Mouse (Mus musculus): ENCODE measurements around the gene 3110001I22Rik. TPM values are rescaled to one million over a fixed set of nuclear protein-coding genes. Genes with fewer than 3 reads are reported as not detected.

Gene 3110001I22Rik
- 1.6 and 1.9 TPM in 2 replicates for polyA plus RNA-seq (2015; fragmentation: Nextera tagmentation; extraction: Ambion mirVana)

DNA sequence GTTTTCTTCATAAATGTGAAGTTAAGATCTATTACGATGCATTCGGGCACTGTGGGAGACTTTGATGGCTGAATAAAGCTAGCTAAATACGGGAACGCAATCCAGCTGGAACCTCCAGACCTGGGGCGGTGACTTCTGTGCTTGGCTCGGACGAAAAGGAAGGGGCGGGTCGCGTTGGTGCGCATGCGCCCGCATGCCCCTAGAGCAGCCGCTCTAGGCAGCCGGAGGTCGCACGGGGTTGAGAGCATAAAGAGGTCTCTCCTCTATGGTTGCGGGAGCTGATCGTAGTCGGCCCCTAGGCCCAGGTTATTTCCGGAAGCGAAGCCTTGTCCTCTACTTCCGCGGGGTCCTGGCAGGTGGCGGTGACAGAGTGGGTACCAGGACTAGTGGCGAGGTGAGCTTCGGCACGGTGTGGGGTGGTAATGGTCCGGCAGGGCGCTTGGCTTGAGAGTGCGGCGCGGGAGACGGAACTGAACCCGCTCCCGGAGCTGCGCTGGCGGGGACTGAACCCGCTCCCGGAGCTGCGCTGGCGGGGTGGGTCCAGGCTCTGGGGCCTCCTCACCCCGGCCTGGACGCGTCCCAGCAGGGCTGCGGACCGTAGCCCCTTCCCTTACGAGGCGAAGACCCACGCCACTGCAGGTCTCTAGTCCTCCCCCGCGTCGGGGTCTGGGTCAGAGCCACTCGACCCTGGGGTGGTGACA lies at the start of gene 3110001I22Rik, which contains the start of gene Bfar:
Gene 3110001I22Rik (plus strand): TSS at position 245 of the 701 bp plus-strand sequence.
Gene Bfar (plus strand): TSS at position 174 of the 701 bp plus-strand sequence.

DNA sequence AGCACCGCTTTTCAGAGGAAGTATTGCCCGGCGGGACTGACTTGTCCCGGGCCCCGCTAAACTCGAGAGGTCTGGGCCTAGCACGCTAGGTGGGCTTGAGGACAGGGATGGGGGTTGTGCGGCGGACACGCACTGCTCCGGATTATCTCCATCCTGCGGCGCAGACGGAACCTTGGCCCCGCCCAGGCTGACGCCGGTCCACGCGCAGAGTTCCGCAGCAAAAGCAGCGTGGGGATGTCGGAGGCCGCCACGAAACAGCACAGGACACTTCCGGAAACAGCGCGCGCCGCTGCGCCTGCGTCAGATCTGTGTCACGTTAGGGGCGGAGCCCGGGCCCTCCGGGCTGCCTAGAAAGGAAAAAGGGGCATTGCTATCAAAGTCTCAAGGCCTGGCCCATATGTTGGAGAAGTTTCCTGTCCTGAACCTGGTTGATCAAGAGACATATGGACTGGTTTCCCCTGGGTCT lies 3.8 kb upstream of the 3110001I22Rik start, which contains the start of gene Parn:
Gene Parn (minus strand): TSS at position 293 of the 466 bp plus-strand sequence.

Other genes with a start within 250 kb of the 3110001I22Rik start
- gene Parn, start 3.8 kb upstream of the 3110001I22Rik start, polyA plus RNA-seq (2015; fragmentation: Nextera tagmentation; extraction: Ambion mirVana): 15.3 and 15.9 TPM in 2 replicates
- gene Bfar, start 71 bp upstream of the 3110001I22Rik start, polyA plus RNA-seq (2015; fragmentation: Nextera tagmentation; extraction: Ambion mirVana): 27.8 and 30.8 TPM in 2 replicates
- gene Pla2g10, start 59.1 kb downstream of the 3110001I22Rik start, polyA plus RNA-seq (2015; fragmentation: Nextera tagmentation; extraction: Ambion mirVana): not detected in 2 replicates
- gene Rrn3, start 108.8 kb downstream of the 3110001I22Rik start, polyA plus RNA-seq (2015; fragmentation: Nextera tagmentation; extraction: Ambion mirVana): 27.3 and 30.3 TPM in 2 replicates
- gene Ntan1, start 146.9 kb downstream of the 3110001I22Rik start, polyA plus RNA-seq (2015; fragmentation: Nextera tagmentation; extraction: Ambion mirVana): 114 and 122 TPM in 2 replicates
- 36.5 and 43.2 TPM in 2 replicates for gene Pdxdc1, start 231.2 kb downstream of the 3110001I22Rik start, polyA plus RNA-seq (2015; fragmentation: Nextera tagmentation; extraction: Ambion mirVana)
- gene Mpv17l, start 231.2 kb downstream of the 3110001I22Rik start, polyA plus RNA-seq (2015; fragmentation: Nextera tagmentation; extraction: Ambion mirVana): 2.3 and 2.5 TPM in 2 replicates

Data from skeletal muscle tissue, postnatal 0 days (tissue).